Mouse (Mus musculus) myocyte (in vitro differentiated cells): ENCODE measurements at regions not wholly inside any gene's neighbourhood (a gene's known extent, or its start where the extent isn't known, plus 50 kb on each side); places are given as distances from the start of the nearest gene placed in this dataset.

Source experiments
- CEBPB ChIP-seq: IDR thresholded peaks from 2 replicates; pipeline ENCODE4 v1.6.1; 2011; ENCODE audit warnings: mild to moderate bottlenecking, moderate library complexity; ENCODE audit not compliant: poor library complexity, insufficient read depth, severe bottlenecking
- E2F4 ChIP-seq: IDR thresholded peaks from one replicate; pipeline ENCODE4 v1.6.1; 2011; ENCODE audit warnings: mild to moderate bottlenecking, control low read depth, moderate library complexity; ENCODE audit not compliant: insufficient read depth
- MAX ChIP-seq: IDR thresholded peaks from one replicate; pipeline ENCODE4 v1.6.1; 2011; ENCODE audit warnings: low read depth, mild to moderate bottlenecking, control low read depth
- MYOD1 ChIP-seq, 3 experiments: IDR thresholded peaks; one replicate each; pipeline ENCODE4 v1.6.1; 2011; ENCODE audit warnings: control low read depth in 2 of 3, low read depth in 2 of 3, mild to moderate bottlenecking in 2 of 3, moderate library complexity in 1 of 3; ENCODE audit not compliant: insufficient read length in 2 of 3, control insufficient read depth in 1 of 3
- POLR2A ChIP-seq: IDR thresholded peaks from one replicate; pipeline ENCODE4 v1.6.1; 2011; ENCODE audit warnings: low read depth, mild to moderate bottlenecking, control low read depth, moderate library complexity; ENCODE audit not compliant: insufficient read length
- POLR2AphosphoS2 ChIP-seq: IDR thresholded peaks from one replicate; pipeline ENCODE4 v1.6.1; 2011; ENCODE audit warnings: low read depth, control low read depth; ENCODE audit not compliant: insufficient read length
- REST ChIP-seq: IDR thresholded peaks from one replicate; pipeline ENCODE4 v1.6.1; 2011; ENCODE audit warnings: mild to moderate bottlenecking, control low read depth, moderate library complexity; ENCODE audit not compliant: insufficient read depth, insufficient read length
- SRF ChIP-seq: IDR thresholded peaks from one replicate; pipeline ENCODE4 v1.6.1; 2011; ENCODE audit warnings: low read depth; ENCODE audit not compliant: control insufficient read depth, insufficient read length
- TCF12 ChIP-seq: IDR thresholded peaks from one replicate; pipeline ENCODE4 v1.6.1; 2011; ENCODE audit warnings: mild to moderate bottlenecking, control low read depth; ENCODE audit not compliant: poor library complexity, insufficient read depth, severe bottlenecking
- TCF3 ChIP-seq: IDR thresholded peaks from one replicate; pipeline ENCODE4 v1.6.1; 2011; ENCODE audit warnings: low read depth, control low read depth; ENCODE audit not compliant: insufficient read length

DNA sequence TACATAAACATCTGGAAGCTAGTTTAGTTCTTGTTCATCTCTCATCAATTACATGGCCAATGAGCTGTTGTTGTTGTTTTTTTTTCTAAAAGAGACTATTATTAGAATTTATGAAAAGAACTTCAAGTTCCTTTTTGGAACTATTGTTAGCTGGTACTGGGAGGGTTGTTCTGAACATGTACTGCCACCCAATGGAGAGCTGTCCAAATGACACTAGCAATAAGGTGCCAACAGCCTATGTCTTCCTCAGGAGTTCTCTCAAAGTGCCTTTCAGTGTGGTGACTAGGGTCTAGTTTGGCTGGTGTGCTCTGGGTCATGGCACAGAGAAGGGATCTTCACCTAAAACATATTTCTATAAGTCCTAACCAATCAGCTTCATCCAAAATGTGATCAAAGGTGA lies 60.6 kb upstream of the Mocs2 start:
- no peak for TF ChIP-seq POLR2AphosphoS2
- no peak for TF ChIP-seq TCF12
- TF ChIP-seq TCF3 = no peak
- TF ChIP-seq CEBPB = no peak
- TF ChIP-seq POLR2A = no peak
- no peak for TF ChIP-seq E2F4
- no peak for TF ChIP-seq SRF
- no peak for TF ChIP-seq MYOD1 (IDR thresholded peaks at IDR 0.05; ENCODE audit: control insufficient read depth in 1 of 3, insufficient read length in 2 of 3, low read depth in 2 of 3)
- TF ChIP-seq MAX = no peak
- no peak for TF ChIP-seq REST
